Comparison of ENCODE assay signal across 20 mouse cellular contexts in the genomic region with DNA sequence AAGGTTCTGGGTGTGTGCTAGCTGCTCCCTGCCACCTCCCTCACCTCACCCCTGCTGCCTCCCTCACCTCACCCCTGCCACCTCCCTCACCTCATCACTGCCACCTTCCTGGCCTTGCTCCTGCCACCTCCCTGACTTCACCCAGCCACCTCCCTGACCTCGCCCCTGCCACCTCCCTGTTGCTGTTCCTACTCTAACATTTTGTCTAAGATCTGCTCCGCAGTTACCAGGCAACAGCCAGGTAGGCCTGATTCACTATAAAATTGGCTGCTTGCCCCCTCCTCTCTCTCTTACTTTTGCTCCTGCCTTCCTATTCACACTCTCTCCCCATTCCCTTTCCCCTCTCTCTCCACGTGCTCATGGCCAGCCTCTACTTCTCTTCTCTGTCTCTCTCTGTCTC. TPM values are rescaled to one million over a fixed set of nuclear protein-coding genes. Genes with fewer than 3 reads are reported as not detected.
DNase-seq lines count a peak whose midpoint lies in the region; ATAC-seq lines count a peak whose summit lies in the region.
"Had no signal": no experiment of that assay in that cellular context is flagged by ENCODE, and none has a peak within 500 bp of the region (broad histone marks: within the 10 kb centered on the region; RNA-seq: fewer than 3 reads in every experiment).

No protein-coding gene starts in this region.

- H3K27ac ChIP-seq in heart, embryonic 12.5 days (ENCODE audit: poor library complexity, severe bottlenecking) = no peak overlapping the region
- H3K27ac ChIP-seq: embryonic facial prominence, embryonic 10.5 days; hindbrain, embryonic 10.5 days; hindbrain, embryonic 15.5 days had no signal

- no peak overlapping the region for H3K4me3 ChIP-seq in heart, embryonic 12.5 days
- H3K4me3 ChIP-seq: embryonic facial prominence, embryonic 10.5 days; hindbrain, embryonic 10.5 days; hindbrain, embryonic 15.5 days had no signal

- H3K4me1 ChIP-seq in heart, embryonic 12.5 days (replicated peaks) = peaks cover 13% of the 10 kb centered on the region
- H3K4me1 ChIP-seq: embryonic facial prominence, embryonic 10.5 days; hindbrain, embryonic 10.5 days; hindbrain, embryonic 15.5 days had no signal

- H3K27me3 ChIP-seq in heart, embryonic 12.5 days (replicated peaks) = no peaks in the 10 kb centered on the region
- H3K27me3 ChIP-seq: CH12.LX; hindbrain, embryonic 15.5 days had no signal

- DNase-seq in lung, adult 18-20 months = peak; percentile 20 to 54
- DNase-seq in lung, postnatal 14 days = no peak
- DNase-seq in right cerebral cortex, postnatal 10 days (ENCODE audit: low spot score in 2 of 2) = peak; percentile 48 to 57
- DNase-seq in right cerebral cortex, adult 18-20 months = no peak
- DNase-seq in lung, postnatal 10 days = peak; percentile 3
- no peak for DNase-seq in kidney, postnatal 10 days
- DNase-seq: adrenal gland, adult 2 months; adrenal gland, postnatal 25 days; cerebellum, adult 18-20 months; cerebellum, postnatal 10 days; gastrocnemius, postnatal 10 days; heart, adult 18-20 months had no signal

- no peak overlapping the region for H3K4me2 ChIP-seq in heart, embryonic 12.5 days
- H3K4me2 ChIP-seq: heart, embryonic 11.5 days; hindbrain, embryonic 15.5 days had no signal

- no peak for ATAC-seq in heart, embryonic 12.5 days (ENCODE audit: insufficient number of reproducible peaks, low FRiP score)
- ATAC-seq: forebrain, embryonic 14.5 days; Patski had no signal

- no peak overlapping the region for H3K9ac ChIP-seq in heart, embryonic 12.5 days
- H3K9ac ChIP-seq: hindbrain, embryonic 15.5 days had no signal

- no peaks in the 10 kb centered on the region for H3K9me3 ChIP-seq in heart, embryonic 12.5 days (replicated peaks)
- H3K9me3 ChIP-seq: embryonic facial prominence, embryonic 10.5 days; hindbrain, embryonic 10.5 days; hindbrain, embryonic 15.5 days had no signal

- no peaks in the 10 kb centered on the region for H3K36me3 ChIP-seq in heart, embryonic 12.5 days
- H3K36me3 ChIP-seq: embryonic facial prominence, embryonic 10.5 days; hindbrain, embryonic 10.5 days; hindbrain, embryonic 15.5 days had no signal

- 72% methylated on average over 3 of the region's 3 CpGs for WGBS in heart, embryonic 12.5 days

RNA-seq across cellular contexts. Expression of a gene that starts 33.3 kb away (rescaled TPM):
- polyA plus RNA-seq in heart, embryonic 12.5 days (2016; fragmentation: Nextera tagmentation; extraction: Ambion mirVana) = 73.3 and 73.4 TPM in 2 replicates

RNA-seq across cellular contexts. Expression of a gene that starts 50.1 kb away (rescaled TPM):
- 175 and 177 TPM in 2 replicates for polyA plus RNA-seq in heart, embryonic 12.5 days (2016; fragmentation: Nextera tagmentation; extraction: Ambion mirVana)
- polyA plus RNA-seq: Patski had no signal

Comparison
In these comparisons a context has a peak if more than half of its experiments do, and no peak if none do; other contexts are left out.
1. DNase-seq: peak in lung, adult 18-20 months (2 of 2), right cerebral cortex, postnatal 10 days (2 of 2) and lung, postnatal 10 days (single experiment); none in lung, postnatal 14 days (single experiment), right cerebral cortex, adult 18-20 months (single experiment) and kidney, postnatal 10 days (single experiment).